Mouse (Mus musculus): ENCODE results near the gene Taz.

- TF ChIP-seq CTCF (IDR thresholded peaks at IDR 0.05; ENCODE audit: extremely low read depth, insufficient read depth, insufficient read length, insufficient replicate concordance) (no peak), POLR2A (IDR thresholded peaks at IDR 0.05; ENCODE audit: low read depth, low read length) (no peak)
Measured at GRCm38 (mm10) chrX:74299721-74300120, 18.0 kb downstream of the Taz start.

Data from spleen, adult 2 months (tissue).